Mouse (Mus musculus) intestine, postnatal 0 days (tissue): ENCODE measurements at regions not wholly inside any gene's neighbourhood (a gene's known extent, or its start where the extent isn't known, plus 50 kb on each side); places are given as distances from the start of the nearest gene placed in this dataset.

Experiments
- ATAC-seq: fragments of 200-750 bp; cut with Nextera tagmentation; 2 replicates; pipeline ENCODE4 v1.8.0; 2017; ENCODE audit warnings: mild to moderate bottlenecking, moderate TSS enrichment, moderate library complexity
- H3K27ac ChIP-seq: fragments of 300-500 bp; sonication (generic); 2 replicates; pipeline ENCODE4 v1.5.1; 2014; ENCODE audit warnings: mild to moderate bottlenecking, low read depth, low read length, moderate library complexity
- H3K27me3 ChIP-seq: fragments of 300-500 bp; sonication (generic); replicated peaks from 2 replicates; pipeline ENCODE4 v1.6.1; 2014; ENCODE audit warnings: low read length, mixed read lengths; ENCODE audit not compliant: control insufficient read depth, insufficient read depth
- H3K36me3 ChIP-seq: fragments of 300-500 bp; sonication (generic); 2 replicates; pipeline ENCODE4 v1.6.1; 2014; ENCODE audit warnings: mild to moderate bottlenecking, moderate library complexity; ENCODE audit not compliant: control insufficient read depth, insufficient read depth
- H3K4me1 ChIP-seq: fragments of 300-500 bp; sonication (generic); replicated peaks from 2 replicates; pipeline ENCODE4 v1.6.1; 2014; ENCODE audit warnings: antibody characterized with exemption, low read length, mixed read lengths; ENCODE audit not compliant: control insufficient read depth, insufficient read depth
- H3K4me2 ChIP-seq: fragments of 300-500 bp; sonication (generic); replicated peaks from 2 replicates; pipeline ENCODE4 v1.6.1; 2014; ENCODE audit warnings: low read depth, mild to moderate bottlenecking, moderate library complexity
- H3K4me3 ChIP-seq: fragments of 300-500 bp; sonication (generic); 2 replicates; pipeline ENCODE4 v1.5.1; 2014; ENCODE audit warnings: low read depth, low read length
- H3K9ac ChIP-seq: fragments of 300-500 bp; sonication (generic); 2 replicates; pipeline ENCODE4 v1.6.1; 2014; ENCODE audit warnings: mild to moderate bottlenecking, low read depth, low read length
- H3K9me3 ChIP-seq: fragments of 300-500 bp; sonication (generic); 2 replicates; pipeline ENCODE4 v1.6.1; 2016; ENCODE audit warnings: mixed run types; ENCODE audit not compliant: control insufficient read depth
- CTCF ChIP-seq: sonication (generic); IDR thresholded peaks from 2 replicates; pipeline ENCODE4 v1.5.1; 2016; ENCODE audit warnings: low read depth, mild to moderate bottlenecking, control low read depth, antibody characterized with exemption, moderate library complexity
- WGBS: fragments of 180-500 bp; shearing (Covaris S2); extraction: QIAGEN DNeasy Blood & Tissue Kit; methylation state at CpG from one replicate; pipeline ENCODE4 v1.1.7; 2014; 5-methylcytosine and 5-hydroxymethylcytosine counted together

GRCm38 (mm10) chr15:94137159-94137952 is 327.9 kb downstream of the Adamts20 start:
- WGBS: 73% methylated on average over 27 of the region's 27 CpGs
- Histone ChIP-seq H3K4me3 (no peak overlapping the region), H3K9ac (no peak overlapping the region), H3K9me3 (no peaks in the 10 kb centered on the region), H3K27ac (no peak overlapping the region), H3K27me3 (no peaks in the 10 kb centered on the region), H3K36me3 (no peaks in the 10 kb centered on the region), H3K4me1 (no peaks in the 10 kb centered on the region), H3K4me2 (no peak overlapping the region)
- no peak for TF ChIP-seq CTCF
- no peak for ATAC-seq

GRCm38 (mm10) chr15:94112801-94113200 is 352.4 kb downstream of the Adamts20 start:
- Histone ChIP-seq H3K4me3 (no peak overlapping the region), H3K36me3 (no peaks in the 10 kb centered on the region), H3K4me1 (no peaks in the 10 kb centered on the region), H3K4me2 (no peak overlapping the region), H3K27me3 (no peaks in the 10 kb centered on the region), H3K27ac (no peak overlapping the region), H3K9ac (no peak overlapping the region), H3K9me3 (no peaks in the 10 kb centered on the region)
- TF ChIP-seq CTCF: no peak
- no peak for ATAC-seq
- WGBS: 80% methylated on average over 5 of the region's 5 CpGs

- H3K4me2 ChIP-seq: no peak overlapping the region
- no peak overlapping the region for H3K4me3 ChIP-seq
- no peak overlapping the region for H3K27ac ChIP-seq
- 35% methylated on average over 2 of the region's 2 CpGs for WGBS
- H3K36me3 ChIP-seq: no peaks in the 10 kb centered on the region
- H3K9me3 ChIP-seq: no peaks in the 10 kb centered on the region
- no peak overlapping the region for H3K9ac ChIP-seq
- no peaks in the 10 kb centered on the region for H3K4me1 ChIP-seq
- H3K27me3 ChIP-seq: no peaks in the 10 kb centered on the region
- TF ChIP-seq CTCF: no peak
- no peak for ATAC-seq
These were observed 358.0 kb downstream of the Adamts20 start for GRCm38 (mm10) chr15:94107186-94107716.

GRCm38 (mm10) chr15:94090644-94091043 is 374.6 kb downstream of the Adamts20 start:
- no peak overlapping the region for H3K9ac ChIP-seq
- no peaks in the 10 kb centered on the region for H3K4me1 ChIP-seq
- no peaks in the 10 kb centered on the region for H3K36me3 ChIP-seq
- no peak overlapping the region for H3K4me2 ChIP-seq
- ATAC-seq: no peak
- no peak for TF ChIP-seq CTCF
- H3K27ac ChIP-seq: no peak overlapping the region
- H3K27me3 ChIP-seq: no peaks in the 10 kb centered on the region
- H3K9me3 ChIP-seq: no peaks in the 10 kb centered on the region
- 82% methylated on average over 5 of the region's 5 CpGs for whole genome bisulfite sequencing
- H3K4me3 ChIP-seq: no peak overlapping the region

- H3K4me1 ChIP-seq: no peaks in the 10 kb centered on the region
- ATAC-seq: no peak
- 66% methylated on average over 6 of the region's 6 CpGs for WGBS
- no peak overlapping the region for H3K27ac ChIP-seq
- H3K9me3 ChIP-seq: no peaks in the 10 kb centered on the region
- H3K27me3 ChIP-seq: no peaks in the 10 kb centered on the region
- H3K4me3 ChIP-seq: no peak overlapping the region
- H3K36me3 ChIP-seq: no peaks in the 10 kb centered on the region
- H3K4me2 ChIP-seq: no peak overlapping the region
- H3K9ac ChIP-seq: no peak overlapping the region
- no peak for TF ChIP-seq CTCF
These were observed 375.4 kb downstream of the Adamts20 start for GRCm38 (mm10) chr15:94089856-94090255.

GRCm38 (mm10) chr15:94082369-94082768 is 382.8 kb downstream of the Adamts20 start:
- H3K27me3 ChIP-seq: no peaks in the 10 kb centered on the region
- WGBS: 91% methylated on average over 4 of the region's 4 CpGs
- H3K4me2 ChIP-seq: no peak overlapping the region
- H3K4me1 ChIP-seq: no peaks in the 10 kb centered on the region
- H3K4me3 ChIP-seq: no peak overlapping the region
- H3K9me3 ChIP-seq: no peaks in the 10 kb centered on the region
- ATAC-seq: no peak
- no peak overlapping the region for H3K9ac ChIP-seq
- no peak for TF ChIP-seq CTCF
- no peak overlapping the region for H3K27ac ChIP-seq
- no peaks in the 10 kb centered on the region for H3K36me3 ChIP-seq
